Mouse (Mus musculus): ENCODE results near the gene Gps2.
"Not testable (repeated sequence)": the region's sequence is repeated elsewhere in the genome, so short reads cannot be mapped to it uniquely, and the experiment has no call there.

Gps2 gene

DNA sequence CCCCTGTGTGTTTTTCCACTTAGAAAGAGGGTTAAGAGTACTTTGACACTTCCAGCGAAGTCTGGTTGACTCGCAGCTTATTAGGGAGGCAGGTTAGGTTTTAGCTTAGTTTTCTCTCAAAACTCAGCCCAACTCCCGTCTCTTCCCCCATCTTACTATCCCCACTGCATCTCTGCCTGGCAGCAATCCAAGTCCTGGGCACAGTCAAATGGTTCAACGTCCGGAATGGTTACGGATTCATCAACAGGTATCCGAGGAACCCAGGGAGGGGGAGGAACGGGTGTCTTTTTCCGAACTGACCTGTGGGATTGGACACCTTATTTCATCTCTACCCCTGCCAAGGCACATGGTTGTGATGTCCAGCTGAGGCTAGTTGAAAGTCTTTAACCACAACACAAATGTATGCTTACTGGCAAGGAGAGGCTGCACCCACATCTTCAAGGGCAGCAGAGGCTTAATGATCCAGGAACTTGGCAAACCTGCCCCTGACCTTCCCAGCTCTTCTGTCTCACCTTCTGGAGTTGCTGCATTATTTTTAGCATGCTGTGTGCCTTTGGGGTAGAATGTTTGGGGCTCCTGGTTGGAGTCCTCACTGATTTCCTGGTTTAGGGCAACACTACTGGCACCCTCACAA lies 23.1 kb downstream of the Gps2 start:
- DNase-seq (ENCODE audit: low read depth) = no peak

- DNase-seq (ENCODE audit: low read depth) = no peak
Measured at GRCm38 (mm10) chr11:69937385-69937784, 23.7 kb downstream of the Gps2 start.

- DNase-seq (ENCODE audit: low read depth) = no peak
Measured at GRCm38 (mm10) chr11:69937834-69938233, 24.1 kb downstream of the Gps2 start.

- DNase-seq (ENCODE audit: low read depth) = no peak
Measured at GRCm38 (mm10) chr11:69938401-69938979, 24.8 kb downstream of the Gps2 start.

GRCm38 (mm10) chr11:69939181-69939580 lies 25.5 kb downstream of the Gps2 start:
- DNase-seq (ENCODE audit: low read depth) = no peak

DNA sequence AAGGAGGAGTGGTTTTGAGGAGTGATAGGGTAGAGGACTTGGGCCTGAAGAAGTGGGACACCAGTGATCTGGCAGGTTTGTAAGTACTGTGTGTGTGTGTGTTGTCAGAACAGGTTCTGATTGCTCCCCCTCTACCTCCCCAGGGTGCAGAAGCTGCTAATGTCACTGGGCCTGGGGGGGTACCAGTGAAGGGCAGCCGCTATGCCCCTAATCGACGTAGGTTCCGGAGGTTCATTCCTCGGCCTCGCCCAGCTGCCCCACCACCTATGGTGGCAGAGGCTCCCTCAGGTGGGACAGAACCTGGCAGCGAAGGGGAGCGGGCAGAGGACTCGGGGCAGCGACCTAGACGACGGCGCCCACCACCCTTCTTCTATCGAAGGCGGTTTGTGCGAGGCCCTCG lies 26.0 kb downstream of the Gps2 start:
- DNase-seq (ENCODE audit: low read depth) = no peak

GRCm38 (mm10) chr11:69940962-69941361 lies 27.3 kb downstream of the Gps2 start:
- DNase-seq (ENCODE audit: low read depth) = no peak

GRCm38 (mm10) chr11:69945216-69945615 lies 31.5 kb downstream of the Gps2 start:
- DNase-seq (ENCODE audit: low read depth) = no peak

DNA sequence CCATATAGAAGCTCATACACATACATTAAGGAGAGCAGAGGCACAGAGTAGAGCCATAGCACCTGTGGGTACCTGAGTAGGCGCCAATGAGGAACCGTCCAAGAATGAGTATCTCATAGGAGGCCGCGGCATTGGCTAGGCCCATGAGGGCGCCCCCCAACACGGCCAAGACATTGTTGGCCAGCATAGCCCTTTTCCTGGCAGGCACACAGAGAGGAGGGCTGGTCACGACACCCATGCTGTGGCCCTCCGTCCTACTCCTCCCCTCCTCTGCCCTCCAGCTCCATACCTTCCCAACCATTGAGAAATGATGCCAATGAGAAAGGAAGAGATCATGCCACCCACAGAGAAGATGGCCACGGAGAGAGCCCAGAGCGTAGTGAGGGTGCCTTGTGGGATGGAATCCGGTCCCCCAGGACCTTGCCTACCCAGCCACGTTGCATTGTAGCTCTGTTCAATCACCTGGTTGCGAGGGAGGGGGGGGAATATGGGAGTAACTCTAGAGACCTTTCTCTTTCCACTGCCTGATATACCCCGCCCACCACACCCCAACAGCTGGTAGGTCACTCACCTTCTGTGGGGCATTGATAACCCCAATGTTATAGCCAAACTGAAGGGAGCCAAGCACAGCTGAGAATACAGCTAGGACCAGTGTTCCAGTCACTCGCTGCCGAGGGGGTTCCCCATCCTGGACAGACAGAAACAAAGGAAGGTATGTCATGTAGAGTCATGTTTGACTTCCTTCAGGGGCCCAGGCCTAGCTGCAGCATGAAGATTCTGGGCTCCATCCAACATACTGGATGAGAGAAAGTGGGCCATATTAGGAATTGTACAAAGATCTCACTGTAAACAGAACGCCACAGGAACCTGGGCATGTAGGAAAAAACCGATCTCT lies 32.6 kb downstream of the Gps2 start:
- DNase-seq (ENCODE audit: low read depth) = no peak

GRCm38 (mm10) chr11:69947337-69948065 lies 33.8 kb downstream of the Gps2 start:
- DNase-seq (ENCODE audit: low read depth) = peak; percentile 52

DNA sequence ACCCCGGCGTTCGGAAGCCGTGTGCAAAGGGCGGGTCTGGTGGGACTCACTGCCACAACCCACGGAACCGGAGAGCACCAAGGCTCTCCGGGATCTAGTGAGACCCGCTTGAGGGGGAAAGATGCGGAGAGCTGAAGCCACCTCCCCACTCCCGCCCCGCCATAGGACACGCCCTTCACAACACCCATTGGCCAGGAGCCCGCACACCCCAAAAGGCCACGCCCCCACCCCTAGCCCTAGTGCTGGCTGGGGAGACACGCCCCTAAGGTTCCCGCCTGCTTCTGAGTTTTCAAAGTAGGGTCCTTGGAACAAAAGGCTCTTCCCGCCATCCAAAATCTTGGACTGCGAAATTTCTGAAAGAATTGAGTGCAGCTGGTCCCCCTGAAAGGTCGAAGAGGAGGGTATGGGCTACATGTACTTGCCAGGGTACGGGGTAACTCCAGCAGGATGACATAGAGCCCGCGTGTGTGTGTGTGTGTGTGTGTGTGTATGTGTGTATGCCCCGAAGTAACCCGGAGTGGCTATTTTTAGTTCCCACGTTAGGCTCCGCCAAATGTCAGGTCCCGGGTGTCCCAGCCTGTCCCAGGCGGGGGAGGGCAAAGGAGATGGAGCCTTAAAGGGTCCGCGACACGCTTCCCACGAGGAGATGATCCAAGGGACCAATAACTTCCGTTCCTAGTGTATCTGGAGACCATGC lies 34.5 kb downstream of the Gps2 start, which contains the start of gene Slc2a4:
Gene Slc2a4 (minus strand): TSS at position 123 of the 697 bp plus-strand sequence.
- peak; percentile 92 for DNase-seq (ENCODE audit: low read depth)

DNA sequence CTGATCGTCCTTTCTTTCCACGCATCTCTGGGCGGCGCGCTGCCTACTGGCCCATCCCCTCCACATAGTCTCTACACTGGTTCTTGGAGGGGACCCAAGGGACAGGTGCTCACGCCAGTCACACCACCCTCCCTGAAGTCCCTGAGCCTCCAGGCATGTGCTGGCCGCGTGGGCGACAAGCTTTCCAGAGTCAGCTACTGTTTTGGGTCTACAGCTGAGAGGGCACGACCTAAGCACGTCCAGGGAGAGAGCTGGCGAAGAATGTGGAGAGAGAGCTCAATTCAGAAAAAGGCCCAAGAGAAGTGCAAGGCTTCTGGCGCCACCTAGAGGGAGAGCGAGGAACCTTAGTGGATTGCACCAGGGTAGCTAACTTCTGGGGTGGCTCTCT lies 35.1 kb downstream of the Gps2 start:
- peak; percentile 90 for DNase-seq (ENCODE audit: low read depth)

DNA sequence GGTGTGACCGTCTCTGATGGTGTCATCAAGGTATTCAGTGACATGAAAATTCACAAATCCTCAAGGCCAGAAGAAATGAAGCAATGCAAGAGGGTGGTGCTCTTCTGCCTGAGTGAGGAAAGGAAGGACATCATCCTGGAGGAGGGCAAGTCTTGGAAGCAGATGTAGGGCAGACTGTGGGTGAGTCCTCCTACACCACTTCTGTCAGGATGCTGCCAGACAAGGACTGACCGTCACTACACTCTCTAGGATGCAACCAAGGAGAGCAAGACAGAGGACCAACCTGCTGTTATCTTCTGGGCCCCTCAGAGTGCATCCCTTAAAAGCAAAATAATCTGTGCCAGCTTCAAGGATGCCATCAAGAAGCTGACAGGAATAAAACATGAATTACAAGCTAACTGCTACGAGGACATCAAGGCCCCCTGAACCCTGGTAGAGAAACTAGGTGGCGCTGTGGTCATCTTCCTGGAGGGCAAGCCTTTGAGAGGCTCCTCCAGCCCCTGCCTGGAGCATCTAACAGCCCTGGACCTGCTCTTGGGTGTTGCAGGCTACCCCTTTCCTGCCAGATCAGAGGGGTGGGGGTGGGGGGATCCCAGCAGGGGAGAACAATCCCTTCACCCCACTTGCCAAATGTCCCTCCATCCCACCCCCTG lies 37.2 kb downstream of the Gps2 start:
- peak; percentile 50 for DNase-seq (ENCODE audit: low read depth)

DNA sequence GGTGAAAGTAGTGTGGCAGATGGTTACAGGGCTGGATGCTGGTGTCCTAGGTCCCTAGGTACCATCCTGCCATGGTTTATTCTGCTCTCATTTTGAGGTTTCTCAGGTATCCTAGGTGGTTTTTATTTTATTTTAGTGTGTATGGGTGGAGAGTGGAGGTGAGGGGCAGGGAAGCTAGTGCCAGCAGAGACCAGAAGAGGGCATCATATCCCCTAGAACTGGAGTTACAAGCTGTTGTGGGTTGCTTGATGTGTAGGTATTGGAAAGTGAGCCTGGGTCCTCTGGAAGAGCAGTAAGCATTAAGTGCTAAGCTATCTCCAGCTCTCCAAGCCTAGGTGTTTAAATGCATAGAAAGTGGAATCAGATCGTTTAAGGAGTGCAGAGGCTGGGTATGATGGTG lies 38.6 kb downstream of the Gps2 start:
- DNase-seq (ENCODE audit: low read depth) = peak; percentile 46

- DNase-seq (ENCODE audit: low read depth) = no peak
Measured at GRCm38 (mm10) chr11:69953267-69953915, 39.7 kb downstream of the Gps2 start.

DNA sequence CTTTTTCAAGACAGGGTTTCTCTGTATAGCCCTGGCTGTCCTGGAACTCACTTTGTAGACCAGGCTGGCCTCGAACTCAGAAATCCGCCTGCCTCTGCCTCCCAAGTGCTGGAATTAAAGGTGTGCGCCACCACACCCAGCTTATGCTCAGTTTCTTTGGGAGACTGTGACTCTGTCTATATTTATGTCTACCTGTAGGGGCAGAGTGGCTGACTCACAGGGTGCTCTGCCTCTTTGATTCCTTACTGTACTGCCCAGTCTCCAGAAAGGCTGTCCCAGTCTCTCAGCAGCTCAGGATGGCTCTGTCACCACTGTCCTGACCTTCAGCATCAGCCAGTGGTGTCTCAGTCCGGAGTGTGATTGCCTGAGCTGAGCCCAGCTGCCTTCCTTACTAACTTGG lies 41.9 kb downstream of the Gps2 start:
- not testable (repeated sequence) for DNase-seq (ENCODE audit: low read depth)

GRCm38 (mm10) chr11:69956218-69956617 lies 42.5 kb downstream of the Gps2 start:
- DNase-seq (ENCODE audit: low read depth) = peak; percentile 60

DNA sequence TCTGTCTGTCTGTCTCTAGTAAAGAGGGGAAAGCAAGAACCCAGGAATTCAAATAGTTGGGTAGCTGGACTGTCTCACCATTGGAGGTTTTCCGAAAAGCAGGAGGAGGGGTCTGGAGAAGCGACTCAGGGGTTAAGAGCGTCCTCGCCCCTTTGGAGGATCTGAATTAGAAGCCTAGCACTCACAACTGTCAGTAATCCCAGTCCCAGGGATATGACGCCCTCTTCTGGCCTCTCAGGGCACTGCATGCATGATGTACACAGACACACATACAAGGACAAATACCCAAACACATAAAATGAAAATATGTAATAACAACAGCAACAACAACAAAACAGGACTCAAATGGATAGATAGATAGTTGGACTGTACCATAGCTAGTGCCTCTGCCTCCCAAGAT lies 46.9 kb downstream of the Gps2 start:
- DNase-seq (ENCODE audit: low read depth) = peak; percentile 39

GRCm38 (mm10) chr11:69961841-69962240 lies 48.2 kb downstream of the Gps2 start:
- no peak for DNase-seq (ENCODE audit: low read depth)

GRCm38 (mm10) chr11:69964650-69965270 lies 51.1 kb downstream of the Gps2 start, which contains the start of gene Cldn7:
Cldn7 (plus strand) TSS chr11:69964779.
- DNase-seq (ENCODE audit: low read depth) = no peak
